Mouse (Mus musculus) erythroblast, adult 5-6 weeks (primary cell): ENCODE data around the gene Gpr146. TPM values are rescaled to one million over a fixed set of nuclear protein-coding genes. Genes with fewer than 3 reads are reported as not detected.
A peak's percentile ranks its signal among the peaks of the same experiment; 100 is the strongest.
"Not testable (repeated sequence)": the region's sequence is repeated elsewhere in the genome, so short reads cannot be mapped to it uniquely, and the experiment has no call there.

Experiments
- ATAC-seq: replicated peaks from 2 replicates; pipeline ENCODE4 v1.8.0; 2016; ENCODE audit warnings: moderate number of reproducible peaks, mild to moderate bottlenecking, moderate TSS enrichment, inconsistent platforms; ENCODE audit not compliant: poor library complexity, low FRiP score, severe bottlenecking
- total RNA-seq, 2 experiments: library from RNA; stranded (forward) in 1 of 2; stranded (reverse) in 1 of 2; fragments of 150-400 nt in 1 of 2; fragments of 200-764, 138-1000 nt in 1 of 2; gene quantifications; 2 replicates each; pipeline versions ENCODE4 v1.2.3 to v1.2.4; 2015 to 2017; ENCODE audit warnings: low replicate concordance in 2 of 2

Gpr146 gene
- total RNA-seq (2015; ENCODE audit: low replicate concordance): 27.3 and 37.2 TPM in 2 replicates
- 49.4 and 58.3 TPM in 2 replicates for total RNA-seq (2017; ENCODE audit: low replicate concordance)

DNA sequence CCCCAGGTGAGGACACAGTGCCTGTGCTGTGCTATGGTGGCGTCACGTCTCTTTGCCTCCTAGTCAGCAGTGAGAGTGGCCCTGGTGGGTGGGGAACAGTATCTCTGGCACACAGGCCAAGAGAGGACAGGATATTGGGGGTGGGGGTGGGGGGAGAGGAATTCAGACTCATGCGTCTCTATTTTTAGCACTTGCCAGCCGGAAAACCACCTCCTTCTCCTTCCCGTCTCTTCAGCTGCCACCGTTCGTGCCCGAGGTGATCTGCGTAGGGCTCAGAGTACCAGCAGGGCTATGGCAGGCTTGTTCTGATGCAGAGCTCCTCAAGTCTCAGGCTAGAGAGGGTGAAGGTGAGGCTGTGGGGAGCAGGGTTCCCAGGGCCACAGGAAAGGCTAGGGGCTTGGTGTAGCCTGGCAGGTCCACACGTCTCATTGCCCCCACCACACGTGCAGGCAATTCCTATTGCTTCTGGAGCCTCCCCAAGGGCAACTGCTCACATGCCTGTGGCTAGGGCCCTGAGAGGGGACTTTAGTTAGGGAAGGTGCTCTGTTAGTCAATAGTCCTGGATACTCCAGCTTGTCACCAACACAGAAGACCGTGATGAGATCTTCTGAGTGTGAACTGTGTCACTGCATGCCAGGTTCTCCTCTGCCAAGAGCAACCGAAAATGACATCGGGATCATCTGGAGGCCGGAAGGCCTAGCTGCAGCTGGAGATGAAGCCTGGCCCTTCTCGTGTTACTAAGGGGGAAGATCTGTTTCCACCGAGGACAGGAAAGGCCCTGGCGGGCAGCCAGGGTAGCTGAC, at the start of gene Gpr146:
Gene Gpr146, plus strand, starts transcription at position 230 of the 803 bp plus-strand sequence.
- ATAC-seq: no peak

DNA sequence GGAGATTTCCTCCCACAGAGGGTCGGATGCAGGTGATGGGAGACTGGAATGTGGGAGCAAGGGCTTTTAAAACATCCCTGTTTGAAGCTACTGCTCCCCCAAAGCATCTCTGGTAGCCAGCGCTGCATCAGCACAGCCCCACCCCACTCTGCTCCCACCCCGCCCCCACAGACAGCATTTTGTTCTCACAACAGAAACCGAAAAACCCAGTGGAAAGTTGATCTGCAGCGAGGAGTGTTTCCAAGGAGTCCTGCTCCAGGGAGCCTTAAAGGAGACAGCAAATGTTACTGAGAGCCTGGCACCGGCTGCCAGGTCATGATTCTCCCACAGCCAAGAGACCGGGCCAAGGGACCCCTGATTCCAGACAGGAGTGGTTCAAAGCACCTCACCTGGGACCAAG, 46.7 kb upstream of the Gpr146 start:
- no peak for ATAC-seq

GRCm38 (mm10) chr5:139331742-139332141, 45.8 kb upstream of the Gpr146 start:
- peak; percentile 71 for ATAC-seq

DNA sequence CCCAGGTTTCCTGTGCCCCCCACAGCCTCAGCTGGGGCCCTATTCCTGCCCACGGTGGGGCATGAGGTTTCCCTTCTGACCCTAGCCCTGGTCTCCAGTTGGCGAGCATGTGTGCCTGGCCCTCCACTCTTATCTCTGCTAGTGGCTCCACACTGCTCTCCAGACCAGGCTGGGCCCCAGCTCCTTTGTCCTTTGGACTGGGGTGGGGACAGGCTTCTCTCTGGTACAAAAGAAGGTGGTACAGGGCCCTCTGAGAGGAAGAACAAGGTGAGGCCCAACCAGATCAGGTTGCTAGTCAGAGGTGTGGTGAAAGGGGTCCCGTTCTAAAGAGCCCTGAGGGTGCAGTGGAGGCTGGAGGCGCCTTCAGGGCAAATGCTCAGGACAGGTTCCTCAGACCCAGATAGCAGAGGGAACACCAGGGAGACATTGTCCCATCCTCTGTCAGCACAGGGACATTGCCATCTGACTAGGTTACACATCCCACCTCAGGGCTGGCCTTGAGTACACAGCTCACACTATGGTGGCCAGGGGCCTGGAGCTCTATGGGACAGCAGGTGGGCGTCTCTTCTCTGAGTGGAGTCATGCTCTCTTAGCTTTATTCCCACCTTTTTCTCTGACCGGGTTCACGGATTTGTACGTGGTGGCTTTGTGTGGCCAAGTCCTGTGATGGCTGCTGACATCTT, 44.8 kb upstream of the Gpr146 start:
- no peak for ATAC-seq

DNA sequence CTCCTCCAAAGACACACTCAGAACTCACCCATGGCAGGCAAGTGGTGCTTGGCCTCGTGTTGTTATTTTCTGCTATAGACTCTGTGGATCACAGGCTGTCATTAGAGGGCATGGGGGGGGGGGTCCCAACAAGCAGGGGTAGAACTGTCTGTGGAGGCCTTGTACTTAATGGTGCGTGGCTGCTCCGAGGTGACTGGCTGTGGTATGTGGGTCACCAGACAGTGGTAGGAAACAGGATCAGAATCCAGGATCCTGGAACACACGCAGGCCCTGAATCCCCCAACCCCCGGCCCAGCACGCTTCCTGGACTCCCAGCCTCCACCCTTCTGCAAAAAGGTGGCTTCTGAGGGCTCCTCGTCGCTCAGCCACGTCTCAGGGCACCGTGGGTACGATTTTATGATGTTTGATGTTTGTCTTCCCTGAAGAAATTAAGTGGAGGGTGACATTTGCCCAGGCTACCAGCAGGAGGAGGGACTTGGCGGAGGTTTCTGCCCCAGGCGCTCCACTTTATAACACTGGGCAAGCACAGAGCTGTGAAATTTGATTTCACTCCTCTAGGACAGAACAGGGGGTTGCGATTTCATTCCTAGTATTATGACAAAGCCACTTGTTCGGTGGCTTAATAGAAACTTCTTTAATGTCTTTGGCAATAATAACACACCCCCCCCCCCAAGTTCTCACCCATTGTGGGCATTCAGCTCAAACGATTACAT, 44.0 kb upstream of the Gpr146 start:
- ATAC-seq: no peak

DNA sequence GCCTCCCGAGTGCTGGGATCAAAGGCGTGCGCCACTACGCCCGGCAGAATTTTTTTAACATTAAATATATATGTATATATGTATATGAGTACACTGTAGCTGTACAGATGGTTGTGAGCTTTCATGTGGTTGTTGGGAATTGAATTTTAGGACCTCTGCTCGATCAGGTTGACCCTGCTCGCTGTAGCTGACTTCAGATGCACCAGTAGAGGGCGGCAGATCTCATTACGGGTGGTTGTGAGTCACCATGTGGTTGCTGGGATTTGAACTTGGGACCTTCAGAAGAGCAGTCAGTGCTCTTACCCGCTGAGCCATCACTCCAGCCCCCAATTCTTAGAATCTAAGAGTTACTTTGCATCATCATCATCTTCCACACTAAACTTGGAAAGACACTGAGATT, 43.1 kb upstream of the Gpr146 start:
- ATAC-seq: not testable (repeated sequence)

DNA sequence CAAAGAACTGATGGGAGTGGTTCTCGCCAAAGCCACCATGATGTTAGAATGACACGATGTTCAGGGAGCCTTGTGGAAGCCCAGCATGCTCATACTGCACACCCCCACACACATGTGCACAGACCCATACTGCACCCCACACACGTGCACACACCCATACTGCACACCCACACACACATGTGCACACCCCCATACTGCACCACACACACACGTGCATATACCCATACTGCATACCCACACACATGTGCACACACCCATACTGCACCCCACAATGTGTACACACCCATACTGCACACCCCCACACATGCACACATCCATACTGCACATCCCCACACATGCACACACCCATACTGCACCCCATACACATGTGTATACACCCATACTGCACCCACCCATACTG, 41.9 kb upstream of the Gpr146 start:
- ATAC-seq: no peak

- no peak for ATAC-seq
Measured at GRCm38 (mm10) chr5:139337826-139338370, 39.6 kb upstream of the Gpr146 start.

DNA sequence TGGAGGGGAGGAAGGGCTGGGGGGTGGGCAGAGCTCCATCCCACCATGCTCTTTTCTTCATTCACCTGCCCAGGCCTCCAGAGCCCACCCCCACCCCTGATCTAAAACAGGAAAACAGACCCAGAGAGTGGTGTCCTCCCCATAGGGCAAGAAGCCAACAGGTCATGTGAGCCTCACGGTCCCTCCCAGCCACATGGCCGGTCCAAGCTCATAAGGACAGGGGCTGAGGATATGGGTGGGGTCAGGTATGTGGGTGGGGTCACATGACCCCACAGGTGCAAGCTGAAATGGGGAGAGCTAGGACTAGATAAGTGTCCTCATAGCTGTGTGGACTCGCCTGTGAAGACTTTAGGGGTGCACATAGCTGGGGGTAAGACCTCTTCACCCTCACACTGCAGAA, 39.1 kb upstream of the Gpr146 start:
- ATAC-seq: no peak

DNA sequence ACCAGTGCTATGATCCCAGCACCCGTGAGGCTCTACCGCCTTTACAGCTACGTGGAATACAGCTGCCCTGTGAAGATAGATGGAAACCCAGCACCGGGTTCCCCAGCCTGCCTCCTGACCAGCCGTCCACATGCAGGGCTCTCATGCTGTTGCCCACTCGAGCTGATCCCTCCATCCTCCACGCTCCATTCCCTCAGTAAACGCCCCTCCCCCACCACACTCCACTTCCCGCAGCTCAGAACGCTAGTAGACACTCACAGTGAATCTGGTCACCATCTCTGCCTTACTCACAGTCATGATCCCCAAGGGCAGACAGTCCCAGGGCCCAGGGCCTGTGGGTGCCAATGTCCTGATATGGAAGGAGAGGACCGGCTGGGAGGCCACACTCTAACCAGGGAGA, 38.6 kb upstream of the Gpr146 start:
- no peak for ATAC-seq

GRCm38 (mm10) chr5:139344021-139344686, 33.3 kb upstream of the Gpr146 start:
- ATAC-seq: peak; percentile 81

GRCm38 (mm10) chr5:139344687-139345363, 32.7 kb upstream of the Gpr146 start:
- ATAC-seq: peak; percentile 90

DNA sequence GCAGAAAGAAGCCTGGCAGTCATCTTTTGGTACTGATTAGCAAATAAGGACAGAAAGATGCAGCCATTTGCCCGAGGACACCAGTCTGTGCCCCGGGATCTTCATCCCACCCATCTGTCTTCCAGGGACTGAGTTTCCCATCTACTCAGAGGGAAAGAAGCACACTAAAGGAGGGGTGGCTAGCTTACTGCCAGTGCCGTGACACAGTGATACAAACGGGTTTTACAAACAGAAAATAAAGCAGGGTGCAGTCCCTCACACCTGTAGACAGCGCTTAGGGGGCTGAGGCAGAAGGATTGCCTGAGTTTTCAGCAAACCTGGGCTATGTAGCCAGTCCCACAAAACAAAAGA, 32.2 kb upstream of the Gpr146 start:
- ATAC-seq: peak; percentile 29

DNA sequence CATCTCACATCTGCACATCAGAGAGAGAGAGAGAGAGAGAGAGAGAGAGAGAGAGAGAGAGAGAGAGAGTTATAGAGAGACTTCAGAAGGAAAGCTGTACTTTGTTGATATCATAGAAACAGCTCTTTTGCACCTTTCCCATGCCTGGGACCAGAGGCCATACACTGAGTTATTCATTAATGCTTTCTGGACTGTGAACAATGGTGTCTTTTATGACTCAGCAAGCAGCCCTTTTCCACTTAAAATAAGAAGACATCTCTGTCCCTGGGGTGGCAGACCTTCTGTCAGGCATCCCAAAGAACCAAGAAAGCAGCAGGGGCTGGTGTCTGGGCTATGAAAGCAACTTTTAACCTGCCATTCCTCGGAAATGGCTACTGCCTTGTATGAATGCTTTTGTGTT, 30.3 kb upstream of the Gpr146 start:
- ATAC-seq: no peak

DNA sequence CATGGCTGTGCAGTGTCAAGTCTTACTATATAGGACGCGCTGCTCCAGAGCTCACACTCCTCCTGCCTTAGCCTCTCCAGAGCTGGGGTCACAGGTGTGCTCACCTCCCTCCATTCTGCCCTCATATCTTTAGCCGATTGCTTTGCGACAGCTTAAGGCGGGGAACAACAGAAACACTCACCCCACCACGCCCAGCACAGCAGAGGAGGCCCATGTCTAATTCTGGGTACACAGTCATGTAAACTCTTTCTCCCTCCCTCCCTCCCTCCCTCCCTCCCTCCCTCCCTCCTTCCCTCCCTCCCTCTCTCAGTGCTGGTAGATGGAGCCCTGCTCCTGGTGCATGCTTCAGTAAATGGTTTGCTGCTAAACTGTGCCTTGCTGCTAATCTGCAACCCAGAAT, 27.8 kb upstream of the Gpr146 start:
- no peak for ATAC-seq

- no peak for ATAC-seq
Measured at GRCm38 (mm10) chr5:139351134-139351533, 26.4 kb upstream of the Gpr146 start, which contains the start of gene Cox19. Gene Cox19, minus strand, starts transcription at chr5:139351418.

GRCm38 (mm10) chr5:139351628-139352027, 25.9 kb upstream of the Gpr146 start:
- ATAC-seq: no peak

GRCm38 (mm10) chr5:139352317-139352716, 25.2 kb upstream of the Gpr146 start, which contains the start of gene Cyp2w1:
Gene Cyp2w1, plus strand, starts transcription at chr5:139352617.
- no peak for ATAC-seq

- ATAC-seq: 0 out of 2 replicates have a peak, but pooled peaks have one; percentile 40
Measured at GRCm38 (mm10) chr5:139353496-139353895, 24.0 kb upstream of the Gpr146 start.
